Mouse (Mus musculus): ENCODE measurements around the gene G430095P16Rik. TPM values are rescaled to one million over a fixed set of nuclear protein-coding genes. Genes with fewer than 3 reads are reported as not detected.

G430095P16Rik gene
- total and polyA plus RNA-seq, 2 experiments from 2014 or later = 0.56 TPM; not detected in 1

GRCm38 (mm10) chr8:84740895-84741843, 18.4 kb downstream of the G430095P16Rik start:
- no peaks in the 10 kb centered on the region for H3K36me3 ChIP-seq (ENCODE audit: insufficient read depth)
- H3K4me3 ChIP-seq (ENCODE audit: low read depth, low read length) = no peak overlapping the region
- DNase-seq = peak; percentile 21
- peaks cover 27% of the 10 kb centered on the region for H3K4me1 ChIP-seq (ENCODE audit: insufficient read depth)
- TF ChIP-seq CTCF (IDR thresholded peaks at IDR 0.05; ENCODE audit: low read depth) = no peak
- no peak for ATAC-seq
- H3K4me2 ChIP-seq (ENCODE audit: low read depth) = no peak overlapping the region
- no peaks in the 10 kb centered on the region for H3K9me3 ChIP-seq (ENCODE audit: low read length)
- peak overlapping the region; percentile 70; the same call in 1 of the 2 replicates for H3K27ac ChIP-seq (ENCODE audit: low read depth, low read length)
- H3K9ac ChIP-seq = no peak overlapping the region
- 28% methylated on average over 13 of the region's 13 CpGs for WGBS
- H3K27me3 ChIP-seq (ENCODE audit: insufficient read depth, low read length) = no peaks in the 10 kb centered on the region

DNA sequence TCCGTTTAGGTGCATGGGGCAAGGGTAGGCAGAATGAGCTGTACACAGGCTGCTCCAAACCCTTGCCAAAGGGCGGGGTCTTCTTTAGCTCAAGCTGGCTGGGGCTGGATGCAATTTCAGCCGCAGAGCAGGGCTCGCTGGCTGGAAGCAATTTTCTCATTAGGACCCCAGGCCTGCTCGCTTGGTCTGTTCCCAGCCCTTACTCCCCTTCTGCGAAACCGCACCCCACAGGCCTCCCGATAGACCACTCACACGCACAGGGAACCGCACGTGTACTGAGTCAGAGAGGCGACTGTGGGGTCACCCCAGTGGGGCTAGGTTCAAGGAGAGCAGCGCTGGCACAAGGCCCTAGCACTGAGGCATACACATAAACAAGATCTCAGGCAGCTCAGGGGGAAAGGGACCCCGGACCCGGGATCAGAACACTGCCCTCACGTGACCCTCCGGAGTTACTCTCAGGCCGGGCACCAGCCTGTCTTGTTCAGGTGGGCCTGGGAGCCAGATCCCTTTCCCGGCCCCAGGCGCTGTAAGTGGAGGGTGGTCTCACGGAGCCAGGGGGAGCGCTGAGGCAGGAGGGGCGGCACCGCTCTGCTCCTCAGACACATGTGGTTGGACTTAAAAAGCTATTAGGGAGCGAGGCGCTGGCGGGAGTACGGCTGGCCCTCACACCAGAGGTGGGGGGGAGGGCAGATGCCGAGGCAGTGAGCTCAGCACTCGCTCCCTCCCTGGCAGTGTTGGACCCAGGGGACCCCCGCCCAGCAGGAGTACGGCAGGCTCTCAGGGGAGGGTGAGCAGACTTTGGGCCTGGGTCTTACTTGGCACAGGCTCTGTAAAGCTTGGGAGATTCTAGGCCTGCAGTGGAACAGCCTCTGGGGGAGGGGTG, 19.6 kb downstream of the G430095P16Rik start:
- H3K4me2 ChIP-seq (ENCODE audit: low read depth) = 0 out of 2 replicates have a peak overlapping the region, but pooled peaks have one; percentile 1
- peak overlapping the region; percentile 33 for H3K9ac ChIP-seq
- H3K36me3 ChIP-seq (ENCODE audit: insufficient read depth) = no peaks in the 10 kb centered on the region
- H3K4me3 ChIP-seq (ENCODE audit: low read depth, low read length) = no peak overlapping the region
- ATAC-seq (peak; percentile 10), DNase-seq (peak; percentile 58)
- 11% methylated on average over 32 of the region's 32 CpGs for WGBS
- no peaks in the 10 kb centered on the region for H3K9me3 ChIP-seq (ENCODE audit: low read length)
- H3K27ac ChIP-seq (ENCODE audit: low read depth, low read length) = peak overlapping the region; percentile 70
- peaks cover 27% of the 10 kb centered on the region for H3K4me1 ChIP-seq (ENCODE audit: insufficient read depth)
- no peaks in the 10 kb centered on the region for H3K27me3 ChIP-seq (ENCODE audit: insufficient read depth, low read length)
- TF ChIP-seq CTCF (IDR thresholded peaks at IDR 0.05; ENCODE audit: low read depth) = no peak

DNA sequence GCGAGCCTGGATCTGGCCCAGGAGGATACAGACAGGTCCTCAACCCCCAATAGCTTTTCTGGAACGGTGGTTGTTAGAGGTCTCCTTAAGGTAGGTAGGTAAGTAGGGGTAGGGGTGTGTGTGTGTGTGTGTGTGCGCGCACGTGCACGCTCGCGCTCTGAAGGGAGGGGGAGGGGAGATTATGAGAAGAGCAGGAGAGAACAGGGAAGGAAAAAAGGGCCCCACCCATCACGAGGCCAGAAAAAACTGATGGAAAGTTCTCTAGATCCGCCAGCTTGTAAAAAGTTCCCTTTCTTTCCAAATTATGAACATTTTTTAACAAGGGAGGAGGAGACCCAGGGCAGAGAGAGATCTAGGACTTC, 20.2 kb downstream of the G430095P16Rik start:
- Histone ChIP-seq H3K36me3 (ENCODE audit: insufficient read depth) (no peaks in the 10 kb centered on the region), H3K4me1 (ENCODE audit: insufficient read depth) (peaks cover 27% of the 10 kb centered on the region), H3K9ac (peak overlapping the region; percentile 33), H3K27me3 (ENCODE audit: insufficient read depth, low read length) (no peaks in the 10 kb centered on the region), H3K4me3 (ENCODE audit: low read depth, low read length) (no peak overlapping the region), H3K27ac (ENCODE audit: low read depth, low read length) (peak overlapping the region; percentile 70), H3K9me3 (ENCODE audit: low read length) (no peaks in the 10 kb centered on the region), H3K4me2 (ENCODE audit: low read depth) (0 out of 2 replicates have a peak overlapping the region, but pooled peaks have one; percentile 1)
- DNase-seq (peak; percentile 34), ATAC-seq (0 out of 2 replicates have a peak, but pooled peaks have one; percentile 2)
- no peak for TF ChIP-seq CTCF (IDR thresholded peaks at IDR 0.05; ENCODE audit: low read depth)
- WGBS = 10% methylated on average over 10 of the region's 10 CpGs

DNA sequence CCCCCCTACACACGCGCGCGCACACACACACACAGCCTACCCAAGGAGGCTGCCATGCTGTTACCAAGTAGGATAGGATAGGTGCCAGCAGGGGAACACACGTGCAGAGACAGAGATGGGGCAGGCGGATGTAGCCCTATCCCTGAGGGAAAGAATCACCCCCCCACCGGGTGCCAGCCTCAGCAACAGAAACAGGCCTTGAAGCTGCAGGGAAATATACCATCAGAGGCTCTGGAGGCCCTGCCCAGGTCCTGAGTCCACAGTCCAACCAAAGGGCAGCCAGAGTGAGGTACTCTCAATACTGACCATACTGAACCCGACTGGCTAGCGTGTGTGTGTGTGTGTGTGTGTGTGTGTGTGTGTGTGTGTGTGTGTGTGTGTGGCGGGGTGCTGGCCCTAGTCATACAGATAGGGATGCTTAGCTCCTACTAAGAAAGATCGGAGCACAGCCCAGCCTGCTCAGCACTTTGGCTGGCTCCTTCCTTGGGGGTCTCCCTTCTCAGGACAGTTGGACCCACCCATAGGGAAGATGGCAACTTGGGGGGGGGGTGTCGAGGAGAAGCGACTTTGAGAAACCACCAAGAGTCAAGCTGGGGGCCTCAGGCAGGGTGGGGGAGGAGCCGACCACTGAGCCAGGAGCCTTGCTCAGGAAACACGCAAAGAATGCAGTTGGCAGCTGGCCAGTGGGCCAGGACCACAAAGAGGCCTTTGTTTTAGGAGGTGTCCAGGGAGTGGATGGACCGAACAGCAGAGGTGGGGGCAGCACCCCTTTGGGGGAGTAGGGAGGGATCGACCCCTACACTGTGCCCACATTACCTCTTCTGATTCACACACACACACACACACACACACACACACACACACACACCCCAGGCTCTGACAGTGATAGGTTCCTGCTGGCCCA, 21.0 kb downstream of the G430095P16Rik start:
- no peak overlapping the region for H3K9ac ChIP-seq

GRCm38 (mm10) chr8:84745032-84745925, 22.5 kb downstream of the G430095P16Rik start:
- DNase-seq = peak; percentile 33
- no peak overlapping the region for H3K4me3 ChIP-seq (ENCODE audit: low read depth, low read length)
- WGBS = 10% methylated on average over 17 of the region's 17 CpGs
- H3K9me3 ChIP-seq (ENCODE audit: low read length) = no peaks in the 10 kb centered on the region
- H3K27me3 ChIP-seq (ENCODE audit: insufficient read depth, low read length) = no peaks in the 10 kb centered on the region
- peak overlapping the region; percentile 19; the same call in 1 of the 2 replicates for H3K4me2 ChIP-seq (ENCODE audit: low read depth)
- TF ChIP-seq CTCF (IDR thresholded peaks at IDR 0.05; ENCODE audit: low read depth) = 0 out of 2 replicates have a peak, but pooled peaks have one; percentile 7
- H3K9ac ChIP-seq = no peak overlapping the region
- no peak for ATAC-seq
- peak overlapping the region; percentile 40; the same call in 1 of the 2 replicates for H3K27ac ChIP-seq (ENCODE audit: low read depth, low read length)
- no peaks in the 10 kb centered on the region for H3K36me3 ChIP-seq (ENCODE audit: insufficient read depth)
- peaks cover 30% of the 10 kb centered on the region for H3K4me1 ChIP-seq (ENCODE audit: insufficient read depth)

More for the DNA sequence above, 21.0 kb downstream of the G430095P16Rik start:
- ATAC-seq (peak; percentile 26), DNase-seq (peak; percentile 63)
- H3K9me3 ChIP-seq (ENCODE audit: low read length) = no peaks in the 10 kb centered on the region
- H3K4me2 ChIP-seq (ENCODE audit: low read depth) = 0 out of 2 replicates have a peak overlapping the region, but pooled peaks have one; percentile 1
- H3K4me1 ChIP-seq (ENCODE audit: insufficient read depth) = peaks cover 27% of the 10 kb centered on the region
- no peaks in the 10 kb centered on the region for H3K36me3 ChIP-seq (ENCODE audit: insufficient read depth)
- 9% methylated on average over 16 of the region's 17 CpGs for WGBS
- no peaks in the 10 kb centered on the region for H3K27me3 ChIP-seq (ENCODE audit: insufficient read depth, low read length)
- no peak overlapping the region for H3K4me3 ChIP-seq (ENCODE audit: low read depth, low read length)
- TF ChIP-seq CTCF (IDR thresholded peaks at IDR 0.05; ENCODE audit: low read depth) = no peak
- peak overlapping the region; percentile 70 for H3K27ac ChIP-seq (ENCODE audit: low read depth, low read length)
